Mouse (Mus musculus): Measurements from ENCODE around the gene Fam107b. TPM values are rescaled to one million over a fixed set of nuclear protein-coding genes. Genes with fewer than 3 reads are reported as not detected.

The Fam107b gene
- polyA plus RNA-seq, 1 experiment from 2014 or later = 51.8 TPM

- Histone ChIP-seq H3K4me1 (no peaks in the 10 kb centered on the region), H3K27ac (no peak overlapping the region), H3K27me3 (replicated peaks) (no peaks in the 10 kb centered on the region), H3K4me2 (replicated peaks) (no peak overlapping the region), H3K4me3 (no peak overlapping the region), H3K9me3 (no peaks in the 10 kb centered on the region), H3K9ac (no peak overlapping the region), H3K36me3 (no peaks in the 10 kb centered on the region)
- 83% methylated on average over 2 of the region's 2 CpGs for WGBS
- ATAC-seq (ENCODE audit: low FRiP score, low read depth) = no peak
These were observed 9.1 kb downstream of the Fam107b start for GRCm38 (mm10) chr2:3579316-3579902.

GRCm38 (mm10) chr2:3582830-3583229, 12.5 kb downstream of the Fam107b start:
- 49% methylated on average over 2 of the region's 2 CpGs for WGBS
- H3K27me3 ChIP-seq (replicated peaks) = no peaks in the 10 kb centered on the region
- H3K9me3 ChIP-seq = no peaks in the 10 kb centered on the region
- no peak overlapping the region for H3K27ac ChIP-seq
- H3K4me1 ChIP-seq = no peaks in the 10 kb centered on the region
- ATAC-seq (ENCODE audit: low FRiP score, low read depth) = no peak
- H3K9ac ChIP-seq = no peak overlapping the region
- H3K4me2 ChIP-seq (replicated peaks) = no peak overlapping the region
- H3K36me3 ChIP-seq = no peaks in the 10 kb centered on the region
- no peak overlapping the region for H3K4me3 ChIP-seq

GRCm38 (mm10) chr2:3585231-3585783, 15.0 kb downstream of the Fam107b start:
- Histone ChIP-seq H3K36me3 (no peaks in the 10 kb centered on the region), H3K27me3 (replicated peaks) (no peaks in the 10 kb centered on the region)

GRCm38 (mm10) chr2:3590086-3590915, 20.0 kb downstream of the Fam107b start:
- WGBS = 86% methylated on average over 6 of the region's 6 CpGs
- H3K27ac ChIP-seq = no peak overlapping the region
- no peak for ATAC-seq (ENCODE audit: low FRiP score, low read depth)
- H3K36me3 ChIP-seq = no peaks in the 10 kb centered on the region
- no peak overlapping the region for H3K4me3 ChIP-seq
- no peak overlapping the region for H3K9ac ChIP-seq
- H3K4me2 ChIP-seq (replicated peaks) = no peak overlapping the region
- peaks cover 2% of the 10 kb centered on the region; the same call in 1 of the 2 replicates for H3K9me3 ChIP-seq
- H3K27me3 ChIP-seq (replicated peaks) = no peaks in the 10 kb centered on the region
- H3K4me1 ChIP-seq = no peaks in the 10 kb centered on the region

More at GRCm38 (mm10) chr2:3585231-3585783, 15.0 kb downstream of the Fam107b start:
- H3K9ac ChIP-seq = no peak overlapping the region
- H3K4me1 ChIP-seq = no peaks in the 10 kb centered on the region
- H3K4me2 ChIP-seq (replicated peaks) = no peak overlapping the region
- 86% methylated on average over 3 of the region's 3 CpGs for WGBS
- H3K27ac ChIP-seq = no peak overlapping the region
- H3K4me3 ChIP-seq = no peak overlapping the region
- H3K9me3 ChIP-seq = no peaks in the 10 kb centered on the region
- no peak for ATAC-seq (ENCODE audit: low FRiP score, low read depth)

GRCm38 (mm10) chr2:3590916-3591197, 20.6 kb downstream of the Fam107b start:
- WGBS = 89% methylated on average over 1 of the region's 1 CpGs
- H3K27ac ChIP-seq = no peak overlapping the region
- no peak for ATAC-seq (ENCODE audit: low FRiP score, low read depth)

GRCm38 (mm10) chr2:3594663-3595318, 24.5 kb downstream of the Fam107b start:
- Histone ChIP-seq H3K27ac (no peak overlapping the region), H3K9ac (no peak overlapping the region), H3K4me2 (replicated peaks) (no peak overlapping the region), H3K36me3 (no peaks in the 10 kb centered on the region), H3K4me1 (no peaks in the 10 kb centered on the region), H3K9me3 (peaks cover 5% of the 10 kb centered on the region), H3K4me3 (no peak overlapping the region), H3K27me3 (replicated peaks) (no peaks in the 10 kb centered on the region)
- 72% methylated on average over 2 of the region's 2 CpGs for whole genome bisulfite sequencing
- no peak for ATAC-seq (ENCODE audit: low FRiP score, low read depth)

More at GRCm38 (mm10) chr2:3590916-3591197, 20.6 kb downstream of the Fam107b start:
- Histone ChIP-seq H3K4me3 (no peak overlapping the region), H3K4me1 (no peaks in the 10 kb centered on the region), H3K4me2 (replicated peaks) (no peak overlapping the region), H3K9me3 (peaks cover 5% of the 10 kb centered on the region; the same call in 1 of the 2 replicates), H3K9ac (no peak overlapping the region), H3K27me3 (replicated peaks) (no peaks in the 10 kb centered on the region), H3K36me3 (no peaks in the 10 kb centered on the region)

GRCm38 (mm10) chr2:3600421-3600820, 30.1 kb downstream of the Fam107b start:
- no peaks in the 10 kb centered on the region for H3K27me3 ChIP-seq (replicated peaks)
- no peaks in the 10 kb centered on the region for H3K4me1 ChIP-seq
- H3K4me2 ChIP-seq (replicated peaks) = no peak overlapping the region
- WGBS = 67% methylated on average over 3 of the region's 3 CpGs
- H3K9me3 ChIP-seq = peaks cover 2% of the 10 kb centered on the region
- H3K9ac ChIP-seq = no peak overlapping the region
- H3K27ac ChIP-seq = no peak overlapping the region
- no peak for ATAC-seq (ENCODE audit: low FRiP score, low read depth)
- no peak overlapping the region for H3K4me3 ChIP-seq
- no peaks in the 10 kb centered on the region for H3K36me3 ChIP-seq

GRCm38 (mm10) chr2:3602599-3602998, 32.3 kb downstream of the Fam107b start:
- Histone ChIP-seq H3K9ac (no peak overlapping the region), H3K9me3 (no peaks in the 10 kb centered on the region), H3K4me2 (replicated peaks) (no peak overlapping the region), H3K27me3 (replicated peaks) (no peaks in the 10 kb centered on the region), H3K27ac (no peak overlapping the region), H3K36me3 (no peaks in the 10 kb centered on the region), H3K4me1 (no peaks in the 10 kb centered on the region), H3K4me3 (no peak overlapping the region)
- ATAC-seq (ENCODE audit: low FRiP score, low read depth) = no peak
- 87% methylated on average over 3 of the region's 3 CpGs for WGBS

- ATAC-seq (ENCODE audit: low FRiP score, low read depth) = no peak
- 91% methylated on average over 5 of the region's 5 CpGs for WGBS
These were observed 32.9 kb downstream of the Fam107b start for GRCm38 (mm10) chr2:3603181-3603580.

GRCm38 (mm10) chr2:3608868-3609854, 38.9 kb downstream of the Fam107b start:
- Histone ChIP-seq H3K27ac (no peak overlapping the region), H3K4me3 (no peak overlapping the region)
- ATAC-seq (ENCODE audit: low FRiP score, low read depth) = 0 out of 2 replicates have a peak, but pooled peaks have one; percentile 56

More at GRCm38 (mm10) chr2:3603181-3603580, 32.9 kb downstream of the Fam107b start:
- H3K4me2 ChIP-seq (replicated peaks) = no peak overlapping the region
- no peaks in the 10 kb centered on the region for H3K36me3 ChIP-seq
- no peak overlapping the region for H3K27ac ChIP-seq
- H3K4me1 ChIP-seq = no peaks in the 10 kb centered on the region
- no peaks in the 10 kb centered on the region for H3K9me3 ChIP-seq
- H3K4me3 ChIP-seq = no peak overlapping the region
- no peaks in the 10 kb centered on the region for H3K27me3 ChIP-seq (replicated peaks)
- no peak overlapping the region for H3K9ac ChIP-seq

GRCm38 (mm10) chr2:3618446-3618845, 48.2 kb downstream of the Fam107b start:
- no peaks in the 10 kb centered on the region for H3K9me3 ChIP-seq
- no peak for ATAC-seq (ENCODE audit: low FRiP score, low read depth)
- H3K27ac ChIP-seq = no peak overlapping the region
- H3K9ac ChIP-seq = no peak overlapping the region
- H3K4me2 ChIP-seq (replicated peaks) = no peak overlapping the region
- no peaks in the 10 kb centered on the region for H3K27me3 ChIP-seq (replicated peaks)
- H3K36me3 ChIP-seq = no peaks in the 10 kb centered on the region
- H3K4me1 ChIP-seq = no peaks in the 10 kb centered on the region
- H3K4me3 ChIP-seq = no peak overlapping the region
- WGBS = 97% methylated on average over 1 of the region's 1 CpGs

More at GRCm38 (mm10) chr2:3608868-3609854, 38.9 kb downstream of the Fam107b start:
- 56% methylated on average over 8 of the region's 8 CpGs for WGBS
- Histone ChIP-seq H3K9me3 (no peaks in the 10 kb centered on the region), H3K4me2 (replicated peaks) (no peak overlapping the region), H3K36me3 (no peaks in the 10 kb centered on the region), H3K9ac (no peak overlapping the region), H3K4me1 (no peaks in the 10 kb centered on the region), H3K27me3 (replicated peaks) (no peaks in the 10 kb centered on the region)

Data from neural tube, embryonic 12.5 days (tissue).